Mouse (Mus musculus) liver, embryonic 14.5 days (tissue): ENCODE results near the gene Gm4027.
"Not testable (repeated sequence)": the region's sequence is repeated elsewhere in the genome, so short reads cannot be mapped to it uniquely, and the experiment has no call there.

Experiments used
- CTCF ChIP-seq: IDR thresholded peaks from 2 replicates; pipeline ENCODE4 v1.5.1; 2016; ENCODE audit warnings: antibody characterized with exemption, low read depth, control low read depth
- EP300 ChIP-seq: IDR thresholded peaks from 2 replicates; pipeline ENCODE4 v1.6.1; 2016; ENCODE audit warnings: antibody characterized with exemption, low read depth

DNA sequence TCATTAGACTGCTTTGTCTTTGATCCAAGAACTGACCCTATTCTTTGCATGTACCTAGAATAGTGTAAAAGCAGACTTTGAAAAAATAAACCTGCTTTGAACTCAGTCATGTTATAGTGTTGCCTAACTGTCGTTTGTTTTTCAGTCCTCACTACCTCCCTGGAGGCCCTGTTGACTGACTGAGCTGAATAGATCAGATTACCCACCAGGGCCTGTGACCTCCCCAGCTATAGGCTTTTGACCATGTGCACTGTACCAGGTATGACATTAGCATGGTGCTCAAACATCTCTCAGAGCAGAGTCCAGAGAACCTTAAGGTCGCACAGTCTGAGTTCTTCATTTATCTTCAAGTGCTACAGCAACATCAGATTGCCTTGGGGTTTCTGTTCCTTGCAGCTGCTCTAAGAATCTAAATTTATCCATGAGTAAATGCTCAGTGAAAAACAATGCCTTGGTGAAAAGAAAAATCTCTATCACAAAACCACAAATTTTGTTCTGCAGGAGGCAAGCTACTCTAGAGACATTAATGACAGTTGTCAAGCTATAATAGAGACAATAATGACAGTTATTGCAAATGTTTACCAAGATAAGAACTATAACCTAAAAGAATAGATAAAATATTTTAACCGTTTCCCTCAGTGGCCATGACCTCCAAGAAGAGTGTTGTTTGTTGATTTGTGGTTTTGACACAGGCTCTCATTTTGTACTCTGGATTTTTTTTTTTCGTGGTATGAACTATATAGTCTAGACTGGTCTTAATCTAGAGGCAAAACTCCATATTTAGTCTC lies 34.4 kb downstream of the Gm4027 start:
- TF ChIP-seq EP300, CTCF: not testable (repeated sequence)
